In the genomic region with DNA sequence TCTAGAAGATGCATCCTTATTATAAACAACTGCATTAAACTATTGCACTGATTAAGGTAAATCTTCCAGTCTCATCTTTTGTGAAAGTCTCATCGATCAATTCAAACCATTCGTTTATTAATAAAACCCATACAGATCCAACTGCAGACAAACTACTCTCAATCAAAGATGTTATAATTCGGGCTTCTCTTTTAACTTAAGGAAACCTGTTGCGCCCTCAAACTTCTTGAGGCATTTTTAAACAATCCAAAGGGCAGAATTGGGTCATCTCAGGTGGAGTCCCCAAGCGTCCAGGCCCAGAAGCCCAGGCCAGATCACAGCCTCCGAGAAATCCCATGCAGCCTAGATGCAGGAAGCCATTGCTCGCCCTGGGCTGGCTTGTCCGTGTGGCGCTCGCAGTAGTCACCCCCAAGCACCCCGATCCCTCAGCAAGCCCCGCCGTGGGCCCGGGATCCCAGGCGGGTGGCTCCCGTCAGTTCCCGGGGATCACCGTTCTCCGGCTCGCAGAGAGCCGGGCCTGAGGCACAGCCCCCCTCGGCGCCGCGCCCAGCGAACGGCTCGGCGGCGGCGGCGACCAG, we compare ENCODE assay signal across 8 mouse cellular contexts. TPM values are rescaled to one million over a fixed set of nuclear protein-coding genes. Genes with fewer than 3 reads are reported as not detected.
DNase-seq lines count a peak whose midpoint lies in the region; ATAC-seq lines count a peak whose summit lies in the region.

No protein-coding gene starts in this region.

- peak overlapping the region; percentile 99 for H3K9ac ChIP-seq in kidney, embryonic 16.5 days (replicated peaks; ENCODE audit: low read length)
- peak overlapping the region; percentile 92 for H3K9ac ChIP-seq in stomach, embryonic 15.5 days

- H3K9me3 ChIP-seq in kidney, embryonic 16.5 days (ENCODE audit: low read length): no peaks in the 10 kb centered on the region
- no peaks in the 10 kb centered on the region for H3K9me3 ChIP-seq in stomach, embryonic 15.5 days

- H3K27me3 ChIP-seq in kidney, embryonic 16.5 days (ENCODE audit: insufficient read depth, low read length): no peaks in the 10 kb centered on the region
- H3K27me3 ChIP-seq in stomach, embryonic 15.5 days (replicated peaks): no peaks in the 10 kb centered on the region

- WGBS in kidney, embryonic 16.5 days: 7% methylated on average over 25 of the region's 32 CpGs
- 5% methylated on average over 32 of the region's 32 CpGs for WGBS in stomach, embryonic 15.5 days

- peak; percentile 39 to 47 for DNase-seq in kidney, adult 8-10 months
- no peak for DNase-seq in kidney, postnatal 14 days
- DNase-seq in CD8-positive naive resting alpha-beta T cell, adult 2 months (ENCODE audit: low read depth in 2 of 2, low spot score in 2 of 2): peak; percentile 10 to 13
- DNase-seq in cerebellum, adult 8-10 months: peak; percentile 53
- peak; percentile 18 to 25 for DNase-seq in frontal cortex, postnatal 25 days (ENCODE audit: low spot score in 2 of 2)

- peak; percentile 58 for ATAC-seq in kidney, embryonic 16.5 days (ENCODE audit: low FRiP score, low TSS enrichment)
- ATAC-seq in megakaryocyte-erythroid progenitor cell, adult 5-6 weeks (replicated peaks; ENCODE audit: low FRiP score, low TSS enrichment, poor library complexity, severe bottlenecking): peak; percentile 48
- ATAC-seq in stomach, embryonic 15.5 days (ENCODE audit: insufficient read depth, low FRiP score, low read depth): peak; percentile 48; the same call in 1 of the 2 replicates

- peak overlapping the region; percentile 99 for H3K27ac ChIP-seq in kidney, embryonic 16.5 days (ENCODE audit: low read length)
- H3K27ac ChIP-seq in stomach, embryonic 15.5 days: peak overlapping the region; percentile 99

- peaks cover 32% of the 10 kb centered on the region for H3K4me1 ChIP-seq in kidney, embryonic 16.5 days (ENCODE audit: insufficient read depth, low read length)
- H3K4me1 ChIP-seq in stomach, embryonic 15.5 days: peaks cover 7% of the 10 kb centered on the region

- peak overlapping the region; percentile 84 for H3K4me2 ChIP-seq in kidney, embryonic 16.5 days (replicated peaks; ENCODE audit: low read depth, low read length)
- H3K4me2 ChIP-seq in stomach, embryonic 15.5 days: peak overlapping the region; percentile 70

- H3K4me3 ChIP-seq in kidney, embryonic 16.5 days (ENCODE audit: low read length): peak overlapping the region; percentile 86
- H3K4me3 ChIP-seq in stomach, embryonic 15.5 days (replicated peaks): peak overlapping the region; percentile 83

- H3K36me3 ChIP-seq in kidney, embryonic 16.5 days (ENCODE audit: insufficient read depth, low read length): no peaks in the 10 kb centered on the region
- H3K36me3 ChIP-seq in stomach, embryonic 15.5 days: no peaks in the 10 kb centered on the region

RNA-seq across cellular contexts. Expression of gene Snx9, which starts 0.5 kb away (rescaled TPM):
- polyA plus RNA-seq in kidney, embryonic 16.5 days (2015; fragmentation: Nextera tagmentation; extraction: Ambion mirVana): 31.9 and 34.0 TPM in 2 replicates
- 25.8 and 28.9 TPM in 2 replicates for total RNA-seq in megakaryocyte-erythroid progenitor cell, adult 5-6 weeks (2014; fragmentation: Nextera tagmentation)
- 16.5 and 20.0 TPM in 2 replicates for total RNA-seq in megakaryocyte-erythroid progenitor cell, adult 5-6 weeks (2017)
- 37.5 and 42.8 TPM in 2 replicates for polyA plus RNA-seq in stomach, embryonic 15.5 days (2015; fragmentation: Nextera tagmentation; extraction: Ambion mirVana)
